Mouse (Mus musculus): ENCODE data around the gene Madcam1.

DNA sequence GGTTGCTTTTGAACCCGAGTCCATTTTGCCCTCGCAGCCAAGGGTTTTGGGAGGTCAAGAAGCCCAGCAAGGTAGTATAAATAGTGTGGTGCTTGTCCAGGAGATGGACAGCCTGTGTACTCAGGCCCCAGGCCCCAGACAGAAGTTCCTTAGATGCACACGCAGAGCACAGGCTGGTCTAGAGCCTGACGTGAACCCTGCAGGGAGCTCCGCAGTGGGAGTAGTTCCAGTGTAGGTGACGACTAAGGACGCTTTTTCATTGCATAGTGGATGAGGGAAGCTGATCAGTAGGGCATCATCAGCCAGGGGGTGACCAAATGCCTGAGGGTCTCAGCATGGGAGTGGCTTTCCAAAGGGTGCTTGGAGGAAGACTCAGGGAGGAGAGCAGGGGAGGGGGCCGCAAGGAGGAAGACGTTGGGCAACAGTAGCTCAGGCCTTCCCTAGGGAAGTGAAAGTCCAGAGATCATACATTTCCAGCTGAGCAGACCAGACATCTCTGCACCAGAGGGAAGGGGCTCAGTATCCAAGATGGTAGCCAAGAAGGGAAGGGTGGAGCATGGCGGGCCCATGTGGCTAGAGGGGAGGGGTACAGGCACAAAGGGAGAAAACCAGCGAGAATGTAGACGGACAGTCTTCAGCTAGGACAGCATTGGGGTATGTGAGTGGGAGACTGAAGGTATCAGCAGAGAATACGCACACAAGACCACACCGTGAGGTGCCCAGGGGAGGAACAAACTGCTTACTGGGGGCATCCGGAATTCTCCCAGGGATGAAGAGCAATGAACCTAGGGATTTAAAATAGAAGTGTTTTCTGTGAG, 5.9 kb downstream of the Madcam1 start:
- TF ChIP-seq CTCF (IDR thresholded peaks at IDR 0.05; ENCODE audit: low read depth), result no peak
- no peak for TF ChIP-seq EP300 (optimal IDR thresholded peaks at IDR 0.05)
